Mouse (Mus musculus) stomach, postnatal 0 days (tissue): ENCODE results near the gene 6030445D17Rik. TPM values are rescaled to one million over a fixed set of nuclear protein-coding genes. Genes with fewer than 3 reads are reported as not detected.

Source experiments
- ATAC-seq: fragments of 200-750 bp; cut with Nextera tagmentation; 2 replicates; pipeline ENCODE4 v1.8.0; 2017; ENCODE audit not compliant: low FRiP score, low TSS enrichment
- DNase-seq: peaks from one replicate; pipeline ENCODE4 v3.0.0-alpha.2; 2016; ENCODE audit warnings: low spot score
- H3K27ac ChIP-seq: fragments of 300-500 bp; sonication (generic); replicated peaks from 2 replicates; pipeline ENCODE4 v1.5.1; 2014; ENCODE audit warnings: mild to moderate bottlenecking, control low read depth
- H3K27me3 ChIP-seq: fragments of 300-500 bp; sonication (generic); 2 replicates; pipeline ENCODE4 v1.6.1; 2014; ENCODE audit warnings: low read length; ENCODE audit not compliant: control insufficient read depth, insufficient read depth
- H3K36me3 ChIP-seq: fragments of 300-500 bp; sonication (generic); 2 replicates; pipeline ENCODE4 v1.6.1; 2014; ENCODE audit warnings: low read length, mixed read lengths; ENCODE audit not compliant: control insufficient read depth, insufficient read depth
- H3K4me1 ChIP-seq: fragments of 300-500 bp; sonication (generic); replicated peaks from 2 replicates; pipeline ENCODE4 v1.6.1; 2014; ENCODE audit warnings: antibody characterized with exemption; ENCODE audit not compliant: control insufficient read depth, insufficient read depth
- H3K4me2 ChIP-seq: fragments of 300-500 bp; sonication (generic); replicated peaks from 2 replicates; pipeline ENCODE4 v1.6.1; 2014; ENCODE audit warnings: low read depth, mild to moderate bottlenecking, control low read depth, moderate library complexity
- H3K4me3 ChIP-seq: fragments of 300-500 bp; sonication (generic); 2 replicates; pipeline ENCODE4 v1.5.1; 2014; ENCODE audit warnings: low read depth, low read length, control low read depth
- H3K9ac ChIP-seq: fragments of 300-500 bp; sonication (generic); 2 replicates; pipeline ENCODE4 v1.6.1; 2014; ENCODE audit warnings: mild to moderate bottlenecking, low read length, control low read depth, mixed read lengths
- H3K9me3 ChIP-seq: fragments of 300-500 bp; sonication (generic); 2 replicates; pipeline ENCODE4 v1.6.1; 2016; ENCODE audit warnings: low read length; ENCODE audit not compliant: control insufficient read depth
- CTCF ChIP-seq: IDR thresholded peaks from 2 replicates; pipeline ENCODE4 v1.5.1; 2016; ENCODE audit warnings: antibody characterized with exemption, low read depth, mild to moderate bottlenecking, moderate library complexity
- EP300 ChIP-seq: optimal IDR thresholded peaks from 2 replicates; pipeline ENCODE3; 2016; ENCODE audit warnings: antibody characterized with exemption
- WGBS: fragments of 180-500 bp; shearing (Covaris S2); extraction: QIAGEN DNeasy Blood & Tissue Kit; methylation state at CpG from one replicate; pipeline ENCODE4 v1.1.7; 2014; 5-methylcytosine and 5-hydroxymethylcytosine counted together
- polyA plus RNA-seq: library from polyadenylated mRNA; unstranded; fragments of >200 nt; fragmentation: Nextera tagmentation; extraction: Ambion mirVana; gene quantifications from 2 replicates; pipeline ENCODE4 v1.2.1, GENCODE M21; 2015

Gene 6030445D17Rik
- polyA plus RNA-seq, 1 experiment from 2014 or later = 0.33 TPM

GRCm38 (mm10) chr4:136452286-136452685 is 9.8 kb upstream of the 6030445D17Rik start:
- Histone ChIP-seq H3K4me1 (no peaks in the 10 kb centered on the region), H3K36me3 (no peaks in the 10 kb centered on the region), H3K9ac (no peak overlapping the region), H3K4me2 (no peak overlapping the region), H3K9me3 (no peaks in the 10 kb centered on the region), H3K4me3 (no peak overlapping the region), H3K27me3 (no peaks in the 10 kb centered on the region), H3K27ac (no peak overlapping the region)
- TF ChIP-seq CTCF (no peak), EP300 (no peak)
- ATAC-seq (no peak), DNase-seq (no peak)
- 81% methylated on average over 3 of the region's 3 CpGs for WGBS

DNA sequence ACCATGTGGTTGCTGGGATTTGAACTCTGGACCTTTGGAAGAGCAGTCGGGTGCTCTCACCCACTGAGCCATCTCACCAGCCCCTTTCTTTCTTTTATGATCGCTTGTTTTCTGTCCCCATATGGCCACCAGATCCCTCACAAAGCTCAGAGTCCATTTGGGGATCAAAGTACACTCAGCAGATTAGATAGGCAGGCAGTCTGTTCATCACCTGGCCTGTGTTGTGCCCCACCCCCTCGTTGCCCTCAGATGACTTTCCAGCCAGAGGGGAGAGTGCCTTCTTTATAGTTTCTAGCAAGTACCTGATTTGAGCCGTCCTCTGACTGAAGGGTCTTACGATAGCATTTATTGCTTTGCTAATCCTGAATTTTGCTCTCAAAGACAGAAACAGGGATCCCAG is 9.3 kb upstream of the 6030445D17Rik start:
- no peak for TF ChIP-seq CTCF
- no peak for TF ChIP-seq EP300
- Histone ChIP-seq H3K36me3 (no peaks in the 10 kb centered on the region), H3K9me3 (no peaks in the 10 kb centered on the region), H3K4me1 (no peaks in the 10 kb centered on the region), H3K27ac (no peak overlapping the region), H3K4me2 (no peak overlapping the region), H3K9ac (no peak overlapping the region), H3K27me3 (no peaks in the 10 kb centered on the region), H3K4me3 (no peak overlapping the region)
- ATAC-seq (no peak), DNase-seq (peak; percentile 29)
- 54% methylated on average over 5 of the region's 5 CpGs for WGBS

GRCm38 (mm10) chr4:136454850-136455260 is 7.2 kb upstream of the 6030445D17Rik start:
- peak; percentile 76 for DNase-seq
- Histone ChIP-seq H3K36me3 (no peaks in the 10 kb centered on the region), H3K4me2 (peak overlapping the region; percentile 53), H3K4me1 (no peaks in the 10 kb centered on the region), H3K27me3 (no peaks in the 10 kb centered on the region), H3K9ac (peak overlapping the region; percentile 31; the same call in 1 of the 2 replicates), H3K9me3 (no peaks in the 10 kb centered on the region), H3K4me3 (peak overlapping the region; percentile 17), H3K27ac (no peak overlapping the region)
- ATAC-seq = peak; percentile 13; the same call in 1 of the 2 replicates
- TF ChIP-seq CTCF (peak; percentile 97), EP300 (no peak)
- WGBS = 4% methylated on average over 10 of the region's 10 CpGs

GRCm38 (mm10) chr4:136456516-136457218 is 5.4 kb upstream of the 6030445D17Rik start:
- H3K27me3 ChIP-seq = no peaks in the 10 kb centered on the region
- DNase-seq (no peak), ATAC-seq (no peak)
- no peaks in the 10 kb centered on the region for H3K36me3 ChIP-seq
- H3K27ac ChIP-seq = no peak overlapping the region
- H3K4me1 ChIP-seq = no peaks in the 10 kb centered on the region
- H3K9ac ChIP-seq = no peak overlapping the region
- H3K9me3 ChIP-seq = no peaks in the 10 kb centered on the region
- 82% methylated on average over 6 of the region's 6 CpGs for WGBS
- TF ChIP-seq EP300 = no peak
- no peak for TF ChIP-seq CTCF
- H3K4me2 ChIP-seq = no peak overlapping the region
- H3K4me3 ChIP-seq = no peak overlapping the region

DNA sequence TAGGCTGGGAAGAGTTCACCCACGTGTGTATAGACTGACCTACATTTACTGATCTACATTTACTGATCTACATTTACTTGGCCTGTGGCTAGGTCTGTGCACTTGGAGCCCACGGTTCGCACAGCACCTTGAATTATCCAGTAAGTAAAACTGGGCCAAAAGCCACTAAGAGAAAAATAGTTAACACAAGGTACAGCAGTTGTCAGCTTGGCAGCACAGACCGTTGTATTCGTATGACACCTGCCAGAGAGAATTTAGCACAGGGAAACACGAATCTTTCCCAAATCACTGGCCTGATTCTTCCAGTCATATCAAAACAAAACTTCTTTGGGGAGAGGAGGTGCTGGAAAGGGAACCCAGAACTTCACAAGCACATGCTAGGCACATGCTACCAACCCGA is 3.8 kb upstream of the 6030445D17Rik start:
- Histone ChIP-seq H3K36me3 (no peaks in the 10 kb centered on the region), H3K4me2 (no peak overlapping the region), H3K4me3 (no peak overlapping the region), H3K27me3 (no peaks in the 10 kb centered on the region), H3K9ac (no peak overlapping the region), H3K27ac (no peak overlapping the region), H3K9me3 (no peaks in the 10 kb centered on the region), H3K4me1 (no peaks in the 10 kb centered on the region)
- DNase-seq (no peak), ATAC-seq (no peak)
- TF ChIP-seq EP300 (no peak), CTCF (no peak)
- WGBS = 80% methylated on average over 7 of the region's 7 CpGs

GRCm38 (mm10) chr4:136459210-136459609 is 2.8 kb upstream of the 6030445D17Rik start:
- H3K9me3 ChIP-seq = no peaks in the 10 kb centered on the region
- H3K4me1 ChIP-seq = no peaks in the 10 kb centered on the region
- 77% methylated on average over 12 of the region's 12 CpGs for WGBS
- H3K9ac ChIP-seq = no peak overlapping the region
- H3K36me3 ChIP-seq = no peaks in the 10 kb centered on the region
- no peaks in the 10 kb centered on the region; the same call in 1 of the 2 replicates for H3K27me3 ChIP-seq
- TF ChIP-seq EP300 = no peak
- TF ChIP-seq CTCF = no peak
- H3K27ac ChIP-seq = no peak overlapping the region
- H3K4me3 ChIP-seq = no peak overlapping the region
- DNase-seq (no peak), ATAC-seq (no peak)
- no peak overlapping the region for H3K4me2 ChIP-seq
